Mouse (Mus musculus) fat pad, adult 2 months (tissue): ENCODE data around the gene Tcte2.

Experiments
- DNase-seq: peaks from one replicate; pipeline ENCODE4 v3.0.0-alpha.2; 2011; ENCODE audit warnings: low read depth, low spot score; ENCODE audit errors: extremely low read depth

Tcte2 gene

DNA sequence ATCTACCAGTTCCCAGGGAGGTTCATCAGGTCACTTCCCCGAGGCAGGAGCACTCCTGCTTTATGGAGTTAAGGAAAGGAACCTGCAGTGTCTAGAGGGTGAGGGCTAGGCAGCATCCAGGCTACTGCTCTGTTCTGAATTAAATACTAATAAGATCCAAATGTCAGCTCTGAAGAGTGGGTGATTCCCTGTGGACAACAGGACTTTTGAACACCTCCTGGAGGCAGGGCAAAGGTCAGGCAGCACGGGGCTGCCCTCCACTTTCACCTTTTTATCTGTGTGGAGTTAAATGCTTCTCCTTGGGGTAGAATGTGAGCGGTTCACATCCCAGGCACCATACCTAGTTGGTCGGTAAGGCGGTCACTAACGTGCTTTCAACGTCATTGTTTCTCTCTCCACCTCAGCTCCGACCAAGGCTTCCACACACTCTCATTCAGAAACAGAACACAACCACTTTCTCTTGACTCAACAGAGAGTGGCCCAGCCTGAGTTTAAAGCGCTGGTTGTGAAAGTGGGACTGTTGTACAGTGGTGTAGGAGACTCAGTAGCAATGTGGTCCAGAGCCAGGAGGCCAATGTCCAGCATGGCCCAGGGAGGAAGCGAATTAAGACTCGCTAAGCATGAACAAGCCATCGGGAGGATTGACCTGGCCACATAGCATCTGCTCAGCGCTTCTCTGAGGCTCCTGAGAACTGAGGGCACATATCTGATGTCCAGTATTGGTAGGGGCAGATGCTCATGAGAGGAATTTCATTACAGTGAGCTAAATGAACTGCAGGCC is 98.0 kb downstream of the Tcte2 start:
- no peak for DNase-seq
